Mouse (Mus musculus) left cerebral cortex, adult 2 months (tissue): ENCODE measurements around the gene Ryr1. TPM values are rescaled to one million over a fixed set of nuclear protein-coding genes. Genes with fewer than 3 reads are reported as not detected.
A peak's percentile ranks its signal among the peaks of the same experiment; 100 is the strongest.

Source experiments
- DNase-seq, 2 experiments: peaks; one replicate each; pipeline ENCODE4 v3.0.0; 2021 to 2022; ENCODE audit warnings: low spot score in 2 of 2, mixed read lengths in 1 of 2; ENCODE audit errors: extremely low spot score in 1 of 2
- H3K27ac ChIP-seq: fragments of 200-600 bp; 2 replicates; pipeline ENCODE4 v1.8.1; 2022
- H3K4me3 ChIP-seq: fragments of 200-600 bp; 2 replicates; pipeline ENCODE4 v1.8.1; 2022
- CTCF ChIP-seq: fragments of 200-600 bp; IDR thresholded peaks from 2 replicates; pipeline ENCODE4 v1.8.1; 2022; ENCODE audit warnings: antibody characterized with exemption, mild to moderate bottlenecking, moderate library complexity
- intact Hi-C: fragments of 180-260 bp; cut with DNase I; formaldehyde crosslinking; loops from one replicate; pipeline ENCODE4 v1.15.1; 2025
- microRNA-seq, 2 experiments: library from miRNA; unstranded; fragments of <30 nt; microRNA quantifications; one replicate each; pipeline ENCODE4 v1.2.0; 2021
- total RNA-seq, 2 experiments: library from RNA; stranded (reverse); gene quantifications; 2 replicates each; pipeline ENCODE4 v1.2.3; 2021

Ryr1 gene
- total RNA-seq, 2 experiments from 2014 or later, result 7.7 to 10.5 TPM

DNA sequence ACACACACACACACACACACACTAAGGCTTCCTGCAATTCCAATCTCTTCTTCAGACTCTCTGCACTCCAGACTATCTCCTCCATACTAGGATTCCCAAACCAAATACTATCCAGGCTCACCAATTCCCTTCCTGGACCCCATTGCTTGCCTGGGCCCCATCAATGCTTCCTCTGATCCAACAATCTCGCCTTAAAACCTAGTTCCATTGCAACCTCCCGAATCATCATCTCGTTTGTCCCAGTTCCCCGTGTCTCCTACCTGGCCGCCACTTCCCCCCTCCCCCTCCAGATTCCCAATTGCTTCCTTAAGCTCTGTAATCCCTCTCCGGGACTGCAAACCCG is 163.4 kb downstream of the Ryr1 start:
- intact Hi-C loops, result loop anchor here (2.0 to 5.0 kb wide), 3 partner anchors 39 to 164 kb away; partner anchors contain the start of gene Ech1
- no peak for DNase-seq
- H3K4me3 ChIP-seq, result peak overlapping the region; percentile 100
- no peak for TF ChIP-seq CTCF
- H3K27ac ChIP-seq, result peak overlapping the region; percentile 89

DNA sequence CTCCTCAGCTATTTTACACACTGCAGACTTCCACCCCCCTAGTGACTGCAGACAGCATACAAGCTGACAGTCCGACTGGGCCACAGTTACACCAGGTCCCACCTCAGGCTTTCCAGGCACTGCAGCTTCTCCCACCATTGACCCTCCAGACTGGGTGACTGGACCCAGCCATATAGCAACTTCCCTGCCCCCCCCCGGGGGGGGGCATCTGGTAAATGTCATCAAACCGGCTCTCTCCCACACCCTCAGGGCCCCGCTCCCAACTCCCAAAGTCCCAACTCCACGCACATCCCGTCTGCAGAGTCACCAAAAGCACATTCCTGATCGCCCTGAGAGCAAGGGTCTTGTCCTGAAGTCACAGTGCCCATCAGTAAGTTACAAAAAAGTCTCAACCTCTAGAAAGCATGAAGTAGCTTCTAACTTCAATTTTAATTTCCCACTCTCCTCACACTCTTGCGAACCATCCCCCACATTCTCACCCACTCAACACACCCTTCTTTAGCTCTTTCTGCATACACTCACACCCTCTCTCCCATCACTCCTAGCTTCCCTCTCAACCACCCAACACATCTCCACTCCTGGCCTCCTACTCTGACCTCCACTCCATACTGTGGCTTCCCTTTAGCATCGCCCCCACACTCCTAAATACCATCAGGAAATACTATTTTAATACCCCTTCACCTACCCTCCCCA is 164.5 kb downstream of the Ryr1 start:
- TF ChIP-seq CTCF, result no peak
- peak overlapping the region; percentile 69 for H3K27ac ChIP-seq
- DNase-seq, result no peak
- intact Hi-C loops, result loop anchor here (1.0 to 5.0 kb wide), 4 partner anchors 38 to 163 kb away; partner anchors contain the start of gene Ech1
- H3K4me3 ChIP-seq, result peak overlapping the region; percentile 100

DNA sequence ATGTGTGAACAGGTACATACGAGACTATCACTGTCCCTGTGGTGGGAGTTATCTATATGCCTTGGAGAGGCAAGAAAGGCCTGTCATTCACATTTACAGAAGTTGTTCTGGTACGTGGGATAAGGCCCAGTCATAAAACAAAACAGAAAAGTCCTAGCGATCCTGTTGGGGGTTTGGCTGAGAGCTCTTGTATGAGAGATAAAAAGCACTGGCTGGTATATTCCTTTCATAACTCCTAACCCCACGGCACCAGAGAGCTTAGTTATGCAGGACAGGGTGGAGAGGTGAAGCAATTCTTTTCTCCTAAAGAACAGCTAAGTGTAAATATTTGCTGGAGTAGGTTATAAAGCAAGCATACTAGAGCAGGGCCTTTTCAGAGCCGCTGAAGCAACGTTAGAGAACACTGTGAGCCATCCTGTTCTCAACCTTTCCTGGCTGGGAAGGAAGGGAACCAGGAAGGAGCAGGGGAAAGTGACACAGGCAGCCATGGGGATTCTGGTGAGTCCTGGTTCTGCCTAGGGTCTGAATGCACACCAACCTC is 165.4 kb downstream of the Ryr1 start:
- peak overlapping the region; percentile 100 for H3K4me3 ChIP-seq

DNA sequence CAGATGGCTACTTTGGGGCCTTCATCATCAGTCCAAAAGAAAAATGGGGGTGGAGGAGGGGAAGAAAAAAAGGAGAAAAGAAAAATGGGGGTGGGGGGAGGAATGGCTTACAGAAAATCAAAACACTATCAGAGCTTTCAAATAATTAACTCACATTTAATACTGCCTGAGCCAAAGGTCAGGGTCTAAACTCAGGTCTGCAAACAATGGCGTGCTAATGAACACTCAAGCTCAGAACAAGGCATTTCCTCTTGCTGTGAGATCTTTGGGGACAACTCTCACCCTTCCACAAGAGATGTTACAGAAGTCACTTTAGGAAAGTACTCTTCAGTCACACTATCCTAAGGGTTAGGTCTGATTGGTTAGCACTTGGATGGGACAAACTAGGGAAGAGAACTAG is 166.2 kb downstream of the Ryr1 start:
- no peak for TF ChIP-seq CTCF
- Histone ChIP-seq H3K4me3 (no peak overlapping the region; the same call in 1 of the 2 replicates), H3K27ac (no peak overlapping the region; the same call in 1 of the 2 replicates)
- intact Hi-C loops, result no loop called here
- no peak for DNase-seq

More for the DNA sequence above, 165.4 kb downstream of the Ryr1 start:
- DNase-seq, result no peak
- H3K27ac ChIP-seq, result peak overlapping the region; percentile 40; the same call in 1 of the 2 replicates
- TF ChIP-seq CTCF, result no peak
- intact Hi-C loops, result loop anchor here (1.0 to 5.0 kb wide), 4 partner anchors 37 to 162 kb away; partner anchors contain the start of gene Ech1

DNA sequence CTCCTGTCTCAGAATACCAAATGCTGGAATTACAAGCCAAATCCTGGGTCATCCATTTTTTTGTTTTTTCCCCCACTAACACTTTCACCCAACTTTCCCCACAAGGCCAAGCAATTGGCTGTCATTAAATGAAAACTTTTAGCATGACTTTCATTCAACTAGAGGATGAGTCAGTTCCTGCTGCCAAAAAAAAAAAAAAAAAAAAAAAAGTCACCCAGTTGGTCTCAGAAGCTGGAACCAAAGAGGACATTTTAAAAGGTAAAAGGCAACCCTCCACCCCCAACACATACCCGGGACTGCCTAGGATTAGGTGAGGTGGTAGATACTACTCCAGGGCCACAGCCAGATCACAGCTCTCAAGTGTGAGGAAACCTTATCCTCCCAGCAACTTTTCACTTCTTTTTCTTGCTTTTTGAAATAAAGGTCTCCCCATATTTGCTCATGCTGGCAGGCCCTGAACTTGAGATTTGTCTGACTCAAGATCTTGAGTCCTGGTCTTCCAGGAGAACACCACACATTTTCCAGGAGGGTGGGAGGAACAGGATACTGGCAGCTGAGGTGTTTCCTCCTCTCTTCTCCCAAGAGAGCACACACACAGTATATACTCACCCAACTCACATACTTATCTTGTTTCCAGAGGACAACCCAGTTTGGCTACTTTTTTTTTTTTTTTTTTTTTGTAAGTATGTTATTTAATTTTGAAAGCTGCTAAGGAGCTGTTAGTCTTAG is 166.8 kb downstream of the Ryr1 start:
- no peak overlapping the region for H3K4me3 ChIP-seq
- H3K27ac ChIP-seq, result no peak overlapping the region
- DNase-seq, result no peak
- TF ChIP-seq CTCF, result no peak
- intact Hi-C loops, result no loop called here

DNA sequence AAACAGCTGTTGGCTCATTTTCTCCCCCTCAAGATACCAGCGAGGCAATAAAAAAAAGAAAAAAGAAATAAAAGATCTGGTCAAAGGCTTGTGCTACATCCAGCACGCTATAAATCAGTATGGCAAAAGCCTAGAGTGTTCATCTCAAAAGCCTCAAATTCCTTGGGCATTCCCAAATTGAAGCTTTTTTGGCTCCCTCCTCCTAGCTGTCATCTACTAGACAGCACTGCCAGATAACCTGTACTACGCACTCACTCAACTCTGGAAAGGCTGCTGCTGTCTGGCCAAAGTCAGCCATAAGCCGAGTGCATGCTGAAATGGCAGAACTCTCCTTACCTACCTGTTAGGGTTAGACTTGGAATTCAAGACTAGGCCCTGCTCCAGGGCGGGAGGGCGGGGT is 167.7 kb downstream of the Ryr1 start:
- TF ChIP-seq CTCF, result no peak
- Histone ChIP-seq H3K4me3 (no peak overlapping the region), H3K27ac (no peak overlapping the region)
- DNase-seq, result no peak
- intact Hi-C loops, result no loop called here

DNA sequence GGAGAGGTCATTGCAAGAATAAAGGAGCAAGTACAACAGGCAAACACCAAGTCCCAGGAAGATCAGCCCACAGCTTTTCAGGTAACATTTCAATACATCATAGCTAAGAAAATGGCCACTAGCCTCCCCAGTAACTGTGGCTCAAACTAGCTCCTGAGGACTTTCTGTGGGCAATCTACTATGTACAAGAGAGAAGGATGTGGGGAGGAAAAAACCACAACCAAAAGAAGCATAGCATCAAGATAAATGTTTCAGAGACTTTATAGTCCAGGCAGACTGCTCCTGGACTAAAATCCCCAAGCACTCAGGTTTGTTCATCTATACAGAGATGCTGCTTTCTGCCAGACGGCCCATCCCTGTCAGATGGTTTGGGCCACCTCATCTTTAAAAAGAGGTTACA is 168.7 kb downstream of the Ryr1 start:
- H3K27ac ChIP-seq, result no peak overlapping the region
- DNase-seq, result no peak
- intact Hi-C loops, result no loop called here

DNA sequence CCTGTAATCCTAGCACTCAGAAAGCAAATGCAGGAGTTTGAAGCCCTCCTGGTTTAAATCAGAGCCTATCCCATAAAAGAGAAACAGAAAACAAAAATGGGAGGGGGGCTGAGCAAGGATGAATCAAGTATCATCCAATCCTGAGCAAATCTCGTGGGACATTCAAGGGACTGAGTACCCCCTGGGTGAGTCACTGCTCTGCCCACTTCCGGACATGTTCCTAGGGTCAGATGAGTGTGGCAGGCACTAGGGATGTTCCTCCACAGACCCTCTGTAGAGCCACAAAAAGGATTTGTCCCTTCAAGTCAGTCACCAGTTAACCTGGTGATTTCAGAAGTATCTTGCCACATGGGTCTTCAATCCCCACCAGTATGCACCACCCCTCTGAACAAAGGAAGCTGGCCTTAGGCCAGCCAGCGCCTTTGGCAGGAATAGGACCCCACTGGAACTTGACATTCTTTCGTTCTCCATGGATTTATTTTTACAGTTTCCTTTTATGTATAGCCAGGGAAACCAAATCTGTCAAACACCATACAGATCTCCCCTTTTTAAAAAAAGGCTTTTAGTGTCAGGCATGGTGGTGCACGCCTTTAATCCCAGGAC is 169.6 kb downstream of the Ryr1 start:
- intact Hi-C loops, result no loop called here
- TF ChIP-seq CTCF, result no peak
- Histone ChIP-seq H3K4me3 (no peak overlapping the region), H3K27ac (peak overlapping the region; percentile 40; the same call in 1 of the 2 replicates)
- no peak for DNase-seq

More for the DNA sequence above, 168.7 kb downstream of the Ryr1 start:
- no peak overlapping the region for H3K4me3 ChIP-seq
- no peak for TF ChIP-seq CTCF

DNA sequence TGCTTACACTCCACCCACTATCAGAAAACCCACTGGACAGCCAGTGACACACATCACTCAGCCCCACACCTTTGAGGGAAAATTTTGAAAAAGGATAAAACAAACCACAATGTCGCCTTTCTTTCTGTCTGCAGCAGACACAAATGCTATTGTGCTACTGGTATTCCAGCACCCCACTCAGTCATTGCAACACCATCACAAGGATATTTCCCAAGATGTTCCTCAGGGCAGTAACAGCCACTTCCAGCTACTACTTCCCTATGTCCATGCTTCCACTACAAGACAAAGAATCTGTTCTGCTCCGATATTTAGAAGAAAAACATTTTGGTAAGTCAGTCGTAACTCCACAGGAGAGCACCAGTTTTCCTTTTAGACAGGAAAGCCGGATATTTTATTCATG is 170.2 kb downstream of the Ryr1 start:
- peak overlapping the region; percentile 40; the same call in 1 of the 2 replicates for H3K27ac ChIP-seq
- DNase-seq, result no peak
- no peak overlapping the region for H3K4me3 ChIP-seq
- intact Hi-C loops, result no loop called here
- no peak for TF ChIP-seq CTCF

DNA sequence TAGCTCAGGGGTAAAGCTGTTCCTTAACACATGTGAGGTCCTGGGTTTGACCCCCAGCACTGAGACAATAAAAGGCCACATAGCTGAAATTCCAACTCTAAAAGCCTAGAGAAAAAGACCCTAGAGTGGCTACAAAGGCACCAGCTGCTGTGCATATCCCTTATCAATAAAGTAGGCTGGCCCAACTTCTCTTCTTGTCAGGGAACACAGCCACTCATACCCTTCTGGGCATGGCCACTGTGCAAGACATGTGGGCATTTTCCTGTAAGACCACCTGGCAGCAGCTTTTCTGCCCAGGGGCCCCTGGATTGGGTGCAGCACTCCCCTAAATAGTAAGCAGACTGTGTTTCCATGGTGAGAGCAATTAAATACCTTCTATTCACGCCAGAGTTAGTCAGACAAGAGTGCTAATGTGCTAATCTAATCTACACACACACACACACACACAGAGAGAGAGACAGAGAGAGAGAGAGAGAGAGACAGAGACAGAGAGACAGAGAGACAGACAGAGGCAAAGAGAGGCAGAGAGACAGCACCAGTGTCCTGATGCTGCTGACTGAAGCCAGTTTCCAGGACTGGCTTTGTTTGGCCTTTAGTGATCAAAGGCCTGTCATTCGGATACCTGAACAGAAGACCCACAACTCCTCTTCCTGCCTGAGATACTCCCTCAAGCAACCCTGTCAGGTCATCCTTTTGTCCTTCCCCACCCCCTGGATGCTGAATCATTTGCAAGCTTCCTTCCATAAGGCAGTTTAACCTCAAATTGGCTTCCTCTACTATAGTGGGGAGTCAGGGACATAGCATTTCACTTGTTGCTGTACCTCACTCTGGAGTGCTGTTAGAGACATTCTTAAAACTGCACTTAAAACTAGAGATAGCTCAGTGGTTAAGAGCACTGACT is 171.3 kb downstream of the Ryr1 start:
- no peak for DNase-seq
- intact Hi-C loops, result no loop called here
- Histone ChIP-seq H3K27ac (peak overlapping the region; percentile 36; the same call in 1 of the 2 replicates), H3K4me3 (no peak overlapping the region)
- TF ChIP-seq CTCF, result no peak

Small RNAs within 50 kb of the gene (microRNA-seq; reads per million reads assigned to microRNA genes)
- 0 reads per million in 2 experiments for gene Gm44408
- 0 reads per million in 2 experiments for gene Mir1963

Other genes starting within 250 kb of the Ryr1 start
- gene Capn12, start 243.8 kb downstream of the Ryr1 start, total RNA-seq, result 1 to 10 TPM; 1.5 to 2.0 TPM
- 100 to 1,000 TPM; 196 to 199 TPM for gene Actn4, start 162.8 kb downstream of the Ryr1 start, total RNA-seq
- gene Eif3k, start 143.3 kb downstream of the Ryr1 start, total RNA-seq, result 100 to 1,000 TPM; 179 to 192 TPM
- gene Map4k1, start 143.1 kb downstream of the Ryr1 start, total RNA-seq, result 1 to 10 TPM; 1.8 to 2.3 TPM
- 1 to 10 TPM; 1.2 to 1.4 TPM for gene Rasgrp4, start 9.7 kb upstream of the Ryr1 start, total RNA-seq
- gene Fam98c, start 31.1 kb upstream of the Ryr1 start, total RNA-seq, result 10 to 100 TPM; 34.3 to 38.3 TPM
- 1 to 10 TPM; 1.4 to 1.8 TPM for gene Ggn, start 45.0 kb upstream of the Ryr1 start, total RNA-seq
- gene Spred3, start 45.2 kb upstream of the Ryr1 start, total RNA-seq, result 10 to 100 TPM; 56.0 to 59.3 TPM
- 100 to 1,000 TPM; 128 to 132 TPM for gene Psmd8, start 55.5 kb upstream of the Ryr1 start, total RNA-seq
- 1 to 10 TPM; 1.3 TPM for gene Catsperg1, start 88.9 kb upstream of the Ryr1 start, total RNA-seq
- gene Kcnk6, start 107.3 kb upstream of the Ryr1 start, total RNA-seq, result 1 to 10 TPM; 2.9 to 3.3 TPM
- 10 to 100 TPM; 44.3 to 47.2 TPM for gene Yif1b, start 113.2 kb upstream of the Ryr1 start, total RNA-seq
- gene 2200002D01Rik, start 123.3 kb upstream of the Ryr1 start, total RNA-seq, result under 1 TPM in 1 of 2 experiments, not detected in 1; 0.32 TPM
- gene Spint2, start 156.7 kb upstream of the Ryr1 start, total RNA-seq, result 10 to 100 TPM; 26.4 to 27.8 TPM
- 10 to 100 TPM; 15.1 to 18.2 TPM for gene Ppp1r14a, start 164.1 kb upstream of the Ryr1 start, total RNA-seq
- 100 to 1,000 TPM; 114 to 128 TPM for gene Dpf1, start 178.8 kb upstream of the Ryr1 start, total RNA-seq